8 mouse cellular contexts compared by ENCODE assay signal in genomic region chr7:55710872-55711558, GRCm38 (mm10). TPM values are rescaled to one million over a fixed set of nuclear protein-coding genes. Genes with fewer than 3 reads are reported as not detected.
A peak's percentile ranks its signal among the peaks of the same experiment; 100 is the strongest.
DNase-seq lines count a peak whose midpoint lies in the region; ATAC-seq and TF ChIP-seq lines count a peak whose summit lies in the region.

No protein-coding gene starts in this region.

- intact Hi-C loops in left cerebral cortex, postnatal 36 days (cut with DNase I) = no loop called here

- H3K27ac ChIP-seq in heart, embryonic 13.5 days (replicated peaks) = no peak overlapping the region
- H3K27ac ChIP-seq in heart, embryonic 10.5 days = no peak overlapping the region
- no peak overlapping the region for H3K27ac ChIP-seq in embryonic fibroblast, embryonic 13.5 days (ENCODE audit: insufficient read depth, low read length)
- H3K27ac ChIP-seq in midbrain, embryonic 16.5 days (ENCODE audit: low read length) = no peak overlapping the region
- no peak overlapping the region for H3K27ac ChIP-seq in testis, adult 2 months (ENCODE audit: control insufficient read depth, insufficient read depth, low read depth, low read length)

- no peak for DNase-seq in heart, embryonic 10.5 days (ENCODE audit: low spot score)
- peak; percentile 92 for DNase-seq in brain, embryonic 14.5 days (ENCODE audit: low read depth)
- peak; percentile 27 to 34 for DNase-seq in left cerebral cortex, postnatal 36 days (ENCODE audit: low spot score in 2 of 2)

- WGBS in heart, embryonic 13.5 days = 10% methylated on average over 11 of the region's 11 CpGs
- WGBS in heart, embryonic 10.5 days = 11% methylated on average over 11 of the region's 11 CpGs
- 7% methylated on average over 11 of the region's 11 CpGs for WGBS in midbrain, embryonic 16.5 days

- no peaks in the 10 kb centered on the region for H3K27me3 ChIP-seq in heart, embryonic 13.5 days (replicated peaks)
- no peaks in the 10 kb centered on the region for H3K27me3 ChIP-seq in heart, embryonic 10.5 days (ENCODE audit: insufficient read depth, poor library complexity, severe bottlenecking)
- no peaks in the 10 kb centered on the region for H3K27me3 ChIP-seq in midbrain, embryonic 16.5 days (ENCODE audit: control insufficient read depth, insufficient read depth, low read depth, low read length)
- H3K27me3 ChIP-seq in testis, adult 2 months (ENCODE audit: control insufficient read depth, insufficient read depth, low read length) = no peaks in the 10 kb centered on the region

- peak; percentile 46; the same call in 1 of the 2 replicates for ATAC-seq in heart, embryonic 13.5 days (ENCODE audit: extremely low read depth, insufficient number of reproducible peaks, low FRiP score, low TSS enrichment)
- peak; percentile 67 for ATAC-seq in inflammation-experienced regulatory T-cells, adult 6 months
- peak; percentile 99 for ATAC-seq in midbrain, embryonic 16.5 days

- TF ChIP-seq CTCF in brain, embryonic 14.5 days (IDR thresholded peaks at IDR 0.05; ENCODE audit: borderline replicate concordance, extremely low read depth, insufficient read depth, insufficient read length) = peak; percentile 84; the same call in 1 of the 2 replicates
- TF ChIP-seq CTCF in embryonic fibroblast, embryonic 13.5 days (IDR thresholded peaks at IDR 0.05; ENCODE audit: borderline replicate concordance, insufficient read depth, low read length) = peak; percentile 66; the same call in 1 of the 2 replicates
- peak; percentile 62; the same call in 1 of the 2 replicates for TF ChIP-seq CTCF in testis, adult 2 months (IDR thresholded peaks at IDR 0.05; ENCODE audit: control insufficient read depth, insufficient read depth, insufficient replicate concordance, low read depth, low read length)

- H3K9ac ChIP-seq in heart, embryonic 13.5 days = no peak overlapping the region
- H3K9ac ChIP-seq in midbrain, embryonic 16.5 days (ENCODE audit: low read depth, low read length) = peak overlapping the region; percentile 34; the same call in 1 of the 2 replicates

- no peaks in the 10 kb centered on the region for H3K9me3 ChIP-seq in heart, embryonic 13.5 days
- H3K9me3 ChIP-seq in heart, embryonic 10.5 days = no peaks in the 10 kb centered on the region
- H3K9me3 ChIP-seq in midbrain, embryonic 16.5 days (replicated peaks; ENCODE audit: control insufficient read depth, low read length, poor library complexity, severe bottlenecking) = no peaks in the 10 kb centered on the region

- H3K4me3 ChIP-seq in heart, embryonic 13.5 days = no peak overlapping the region
- no peak overlapping the region for H3K4me3 ChIP-seq in heart, embryonic 10.5 days
- no peak overlapping the region for H3K4me3 ChIP-seq in embryonic fibroblast, embryonic 13.5 days (ENCODE audit: insufficient read depth, low read length)
- peak overlapping the region; percentile 28; the same call in 1 of the 2 replicates for H3K4me3 ChIP-seq in midbrain, embryonic 16.5 days (ENCODE audit: low read depth, low read length)
- no peak overlapping the region for H3K4me3 ChIP-seq in testis, adult 2 months (ENCODE audit: control insufficient read depth, low read depth, low read length)

- H3K36me3 ChIP-seq in heart, embryonic 13.5 days = no peaks in the 10 kb centered on the region
- H3K36me3 ChIP-seq in heart, embryonic 10.5 days = no peaks in the 10 kb centered on the region
- no peaks in the 10 kb centered on the region for H3K36me3 ChIP-seq in midbrain, embryonic 16.5 days (ENCODE audit: control insufficient read depth, insufficient read depth, low read length)
- no peaks in the 10 kb centered on the region for H3K36me3 ChIP-seq in testis, adult 2 months (ENCODE audit: control insufficient read depth, insufficient read depth, low read length)

- H3K4me1 ChIP-seq in heart, embryonic 13.5 days = no peaks in the 10 kb centered on the region
- no peaks in the 10 kb centered on the region for H3K4me1 ChIP-seq in heart, embryonic 10.5 days
- H3K4me1 ChIP-seq in embryonic fibroblast, embryonic 13.5 days (ENCODE audit: control insufficient read depth, insufficient read depth, low read length) = no peaks in the 10 kb centered on the region
- H3K4me1 ChIP-seq in midbrain, embryonic 16.5 days (ENCODE audit: control insufficient read depth, insufficient read depth, low read length) = no peaks in the 10 kb centered on the region
- H3K4me1 ChIP-seq in testis, adult 2 months (ENCODE audit: control insufficient read depth, insufficient read depth, low read length) = no peaks in the 10 kb centered on the region

- TF ChIP-seq POLR2A in brain, embryonic 14.5 days (IDR thresholded peaks at IDR 0.05; ENCODE audit: borderline replicate concordance, extremely low read depth, insufficient read depth, insufficient read length, poor library complexity, severe bottlenecking) = no peak
- TF ChIP-seq POLR2A in embryonic fibroblast, embryonic 13.5 days (IDR thresholded peaks at IDR 0.05; ENCODE audit: low read depth, low read length) = no peak
- TF ChIP-seq POLR2A in testis, adult 2 months (IDR thresholded peaks at IDR 0.05; ENCODE audit: control insufficient read depth, low read depth, low read length) = no peak

- no peak overlapping the region for H3K4me2 ChIP-seq in heart, embryonic 13.5 days
- H3K4me2 ChIP-seq in midbrain, embryonic 16.5 days (ENCODE audit: low read length) = peak overlapping the region; percentile 48

RNA-seq across cellular contexts. Expression of gene Siglech, which starts 57.0 kb away (rescaled TPM):
- 0.15 and 0.62 TPM in 2 replicates for polyA plus RNA-seq in heart, embryonic 13.5 days (2015; fragmentation: Nextera tagmentation; extraction: Ambion mirVana)
- polyA plus RNA-seq in heart, embryonic 10.5 days (2016; fragmentation: Nextera tagmentation; extraction: Ambion mirVana) = not detected in 2 replicates
- 1.2 and 1.8 TPM in 2 replicates for polyA plus RNA-seq in brain, embryonic 14.5 days (2012; rRNA removed)
- not detected in 2 replicates for polyA plus RNA-seq in embryonic fibroblast, embryonic 13.5 days (2011; ENCODE audit: insufficient read length, low read depth, missing spikeins)
- polyA plus RNA-seq in inflammation-experienced regulatory T-cells, adult 6 months (2017; shearing (Covaris generic)) = under 1 TPM in 2 of 3 experiments, not detected in 1; 0.32 to 0.83 TPM
- 10 to 100 TPM; 13.1 to 13.2 TPM for total RNA-seq in left cerebral cortex, postnatal 36 days (2021)
- 1.8 and 2.0 TPM in 2 replicates for polyA plus RNA-seq in midbrain, embryonic 16.5 days (2015; fragmentation: Nextera tagmentation; extraction: Ambion mirVana)
- 0.10 and 0.18 TPM in 2 replicates for polyA plus RNA-seq in testis, adult 2 months (2012; rRNA removed)

Comparison
In these comparisons a context has a peak if more than half of its experiments do, and no peak if none do; other contexts are left out.
1. ATAC-seq: peak in every context shown above with its lines; median percentile 99 in midbrain, embryonic 16.5 days; 67 in inflammation-experienced regulatory T-cells, adult 6 months; 46 in heart, embryonic 13.5 days.